Mouse (Mus musculus) forebrain, embryonic 14.5 days (tissue): ENCODE measurements around the gene Ino80. TPM values are rescaled to one million over a fixed set of nuclear protein-coding genes. Genes with fewer than 3 reads are reported as not detected.

ENCODE experiments used
- ATAC-seq: fragments of 200-750 bp; cut with Nextera tagmentation; 2 replicates; pipeline ENCODE4 v1.8.0; 2017; ENCODE audit warnings: mild to moderate bottlenecking, moderate library complexity
- DNase-seq: peaks from one replicate; pipeline ENCODE4 v3.0.0-alpha.2; 2015; ENCODE audit warnings: low spot score
- H3K27ac ChIP-seq: fragments of 300-500 bp; sonication (generic); 2 replicates; pipeline ENCODE4 v1.5.1; 2014; ENCODE audit warnings: low read depth, mild to moderate bottlenecking, control low read depth, low read length, moderate library complexity
- H3K27me3 ChIP-seq: fragments of 300-500 bp; sonication (generic); replicated peaks from 2 replicates; pipeline ENCODE4 v1.6.1; 2014; ENCODE audit warnings: low read length, control low read depth, mixed read lengths; ENCODE audit not compliant: control insufficient read depth, insufficient read depth
- H3K36me3 ChIP-seq: fragments of 300-500 bp; sonication (generic); 2 replicates; pipeline ENCODE4 v1.6.1; 2014; ENCODE audit warnings: low read length, control low read depth; ENCODE audit not compliant: control insufficient read depth, insufficient read depth
- H3K4me1 ChIP-seq: fragments of 300-500 bp; sonication (generic); 2 replicates; pipeline ENCODE4 v1.6.1; 2014; ENCODE audit warnings: antibody characterized with exemption, low read length, control low read depth; ENCODE audit not compliant: control insufficient read depth, insufficient read depth
- H3K4me2 ChIP-seq: fragments of 300-500 bp; sonication (generic); 2 replicates; pipeline ENCODE4 v1.6.1; 2014; ENCODE audit warnings: mild to moderate bottlenecking, control low read depth, low read length
- H3K4me3 ChIP-seq: fragments of 300-500 bp; sonication (generic); 2 replicates; pipeline ENCODE4 v1.5.1; 2014; ENCODE audit warnings: low read depth, low read length, control low read depth
- H3K9ac ChIP-seq: fragments of 300-500 bp; sonication (generic); 2 replicates; pipeline ENCODE4 v1.6.1; 2014; ENCODE audit warnings: mild to moderate bottlenecking, low read length, control low read depth, moderate library complexity
- H3K9me3 ChIP-seq: fragments of 300-500 bp; sonication (generic); replicated peaks from 2 replicates; pipeline ENCODE4 v1.6.1; 2016; ENCODE audit warnings: low read length, control low read depth, mixed read lengths; ENCODE audit not compliant: control insufficient read depth
- WGBS: fragments of 180-500 bp; shearing (Covaris S2); extraction: QIAGEN DNeasy Blood & Tissue Kit; methylation state at CpG from one replicate; pipeline ENCODE4 v1.1.7; 2014; 5-methylcytosine and 5-hydroxymethylcytosine counted together
- polyA plus RNA-seq: library from polyadenylated mRNA; unstranded; fragments of >200 nt; fragmentation: Nextera tagmentation; extraction: Ambion mirVana; gene quantifications from 2 replicates; pipeline ENCODE4 v1.2.1, GENCODE M21; 2014

The Ino80 gene
- polyA plus RNA-seq, 1 experiment from 2014 or later = 4.3 TPM

DNA sequence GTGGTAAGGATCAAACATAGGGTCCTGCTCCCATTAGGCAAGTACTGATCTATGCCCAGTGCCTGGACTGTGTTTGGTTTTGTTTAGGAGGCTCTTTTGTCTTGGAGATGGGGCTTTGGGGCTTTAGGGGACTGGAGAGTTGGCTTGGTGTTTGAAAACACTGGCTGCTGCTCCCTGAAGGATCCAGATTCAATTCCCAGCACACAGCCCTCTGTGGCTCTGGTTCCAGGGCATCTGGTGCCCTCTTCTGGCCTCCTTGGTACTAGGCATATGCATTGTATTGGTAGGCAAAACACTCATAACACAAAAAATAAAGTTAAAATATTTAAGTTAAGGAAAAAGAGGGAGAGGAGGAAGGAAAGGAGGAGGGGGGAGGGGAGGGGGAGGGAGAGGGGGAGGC lies 29.6 kb upstream of the Ino80 start:
- Histone ChIP-seq H3K4me3 (no peak overlapping the region), H3K27me3 (no peaks in the 10 kb centered on the region), H3K4me2 (no peak overlapping the region), H3K36me3 (no peaks in the 10 kb centered on the region), H3K9me3 (no peaks in the 10 kb centered on the region), H3K27ac (no peak overlapping the region), H3K9ac (no peak overlapping the region), H3K4me1 (no peaks in the 10 kb centered on the region)
- no peak for ATAC-seq
- no peak for DNase-seq

- Histone ChIP-seq H3K27me3 (no peaks in the 10 kb centered on the region), H3K4me2 (no peak overlapping the region), H3K4me3 (no peak overlapping the region), H3K27ac (no peak overlapping the region), H3K4me1 (no peaks in the 10 kb centered on the region), H3K9ac (no peak overlapping the region), H3K36me3 (no peaks in the 10 kb centered on the region), H3K9me3 (no peaks in the 10 kb centered on the region)
- DNase-seq (no peak), ATAC-seq (no peak)
- 83% methylated on average over 2 of the region's 2 CpGs for whole genome bisulfite sequencing
Measured at GRCm38 (mm10) chr2:119500965-119501652, 23.6 kb upstream of the Ino80 start.

- Histone ChIP-seq H3K27me3 (no peaks in the 10 kb centered on the region), H3K36me3 (no peaks in the 10 kb centered on the region), H3K4me1 (no peaks in the 10 kb centered on the region), H3K4me2 (no peak overlapping the region), H3K9ac (no peak overlapping the region), H3K27ac (no peak overlapping the region), H3K4me3 (no peak overlapping the region), H3K9me3 (no peaks in the 10 kb centered on the region)
- no peak for ATAC-seq
- WGBS = 88% methylated on average over 2 of the region's 2 CpGs
- DNase-seq = no peak
Measured at GRCm38 (mm10) chr2:119498859-119499258, 21.4 kb upstream of the Ino80 start.

GRCm38 (mm10) chr2:119496082-119496481 lies 18.6 kb upstream of the Ino80 start:
- Histone ChIP-seq H3K36me3 (no peaks in the 10 kb centered on the region), H3K4me2 (no peak overlapping the region), H3K27me3 (no peaks in the 10 kb centered on the region), H3K27ac (no peak overlapping the region), H3K4me3 (no peak overlapping the region), H3K9ac (no peak overlapping the region), H3K9me3 (no peaks in the 10 kb centered on the region), H3K4me1 (no peaks in the 10 kb centered on the region)
- DNase-seq (no peak), ATAC-seq (no peak)
- WGBS = 93% methylated on average over 2 of the region's 2 CpGs

DNA sequence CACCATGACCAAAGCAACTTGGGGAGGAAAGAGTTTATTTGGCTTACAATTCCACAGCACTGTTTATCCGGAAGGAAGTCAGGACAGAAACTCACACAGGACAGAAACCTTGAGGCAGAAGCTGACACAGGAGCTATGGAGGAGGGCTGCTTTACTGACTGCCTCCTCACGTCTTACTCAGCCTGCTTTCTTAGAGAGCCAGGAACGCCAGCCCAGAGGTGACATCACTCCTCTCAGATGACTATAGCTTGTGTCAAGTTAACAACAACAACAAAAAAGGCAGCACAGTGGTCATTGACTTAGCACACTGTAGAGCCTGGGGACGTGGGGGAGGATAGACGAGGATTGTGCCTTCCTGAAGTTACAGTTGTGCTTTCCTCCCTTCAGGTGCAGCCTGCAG lies 14.5 kb upstream of the Ino80 start:
- H3K4me3 ChIP-seq = no peak overlapping the region
- no peaks in the 10 kb centered on the region for H3K36me3 ChIP-seq
- no peaks in the 10 kb centered on the region for H3K9me3 ChIP-seq
- H3K27ac ChIP-seq = no peak overlapping the region
- no peak overlapping the region for H3K9ac ChIP-seq
- DNase-seq (no peak), ATAC-seq (no peak)
- no peaks in the 10 kb centered on the region for H3K27me3 ChIP-seq
- 65% methylated on average over 5 of the region's 5 CpGs for WGBS
- no peak overlapping the region for H3K4me2 ChIP-seq
- H3K4me1 ChIP-seq = no peaks in the 10 kb centered on the region

GRCm38 (mm10) chr2:119486488-119486887 lies 9.0 kb upstream of the Ino80 start:
- H3K4me1 ChIP-seq = no peaks in the 10 kb centered on the region
- no peak for DNase-seq
- no peak overlapping the region for H3K4me2 ChIP-seq
- no peak for ATAC-seq
- WGBS = 3% methylated on average over 4 of the region's 4 CpGs
- no peaks in the 10 kb centered on the region for H3K36me3 ChIP-seq
- H3K9me3 ChIP-seq = no peaks in the 10 kb centered on the region
- H3K9ac ChIP-seq = no peak overlapping the region
- H3K27ac ChIP-seq = no peak overlapping the region
- no peaks in the 10 kb centered on the region for H3K27me3 ChIP-seq
- H3K4me3 ChIP-seq = no peak overlapping the region

DNA sequence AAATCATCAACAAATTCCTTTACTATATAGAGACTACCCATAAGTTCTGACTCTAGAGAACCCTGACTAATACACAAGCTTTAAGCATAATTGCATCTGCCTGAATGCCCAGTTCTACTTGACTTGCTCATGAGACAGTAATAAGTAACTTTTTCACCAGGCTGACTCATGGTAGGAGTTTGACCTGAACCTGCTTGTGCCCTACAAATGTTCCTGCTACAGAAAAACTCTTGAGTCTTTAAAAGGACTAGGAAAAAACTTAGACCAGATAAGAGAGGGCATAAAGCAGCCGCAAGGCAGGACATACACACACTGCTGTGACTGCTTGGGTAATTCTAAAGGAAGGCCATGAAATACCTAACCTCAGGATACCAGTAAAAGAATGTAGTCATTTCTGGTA lies 4.8 kb upstream of the Ino80 start:
- Histone ChIP-seq H3K9me3 (no peaks in the 10 kb centered on the region), H3K4me3 (no peak overlapping the region), H3K9ac (no peak overlapping the region), H3K27me3 (no peaks in the 10 kb centered on the region), H3K4me2 (no peak overlapping the region), H3K36me3 (no peaks in the 10 kb centered on the region), H3K4me1 (peaks cover 5% of the 10 kb centered on the region; the same call in 1 of the 2 replicates), H3K27ac (no peak overlapping the region)
- 88% methylated on average over 1 of the region's 1 CpGs for WGBS
- ATAC-seq (no peak), DNase-seq (no peak)

- peak overlapping the region; percentile 96 for H3K27ac ChIP-seq
Measured at GRCm38 (mm10) chr2:119478397-119478749, 886 bp upstream of the Ino80 start.

DNA sequence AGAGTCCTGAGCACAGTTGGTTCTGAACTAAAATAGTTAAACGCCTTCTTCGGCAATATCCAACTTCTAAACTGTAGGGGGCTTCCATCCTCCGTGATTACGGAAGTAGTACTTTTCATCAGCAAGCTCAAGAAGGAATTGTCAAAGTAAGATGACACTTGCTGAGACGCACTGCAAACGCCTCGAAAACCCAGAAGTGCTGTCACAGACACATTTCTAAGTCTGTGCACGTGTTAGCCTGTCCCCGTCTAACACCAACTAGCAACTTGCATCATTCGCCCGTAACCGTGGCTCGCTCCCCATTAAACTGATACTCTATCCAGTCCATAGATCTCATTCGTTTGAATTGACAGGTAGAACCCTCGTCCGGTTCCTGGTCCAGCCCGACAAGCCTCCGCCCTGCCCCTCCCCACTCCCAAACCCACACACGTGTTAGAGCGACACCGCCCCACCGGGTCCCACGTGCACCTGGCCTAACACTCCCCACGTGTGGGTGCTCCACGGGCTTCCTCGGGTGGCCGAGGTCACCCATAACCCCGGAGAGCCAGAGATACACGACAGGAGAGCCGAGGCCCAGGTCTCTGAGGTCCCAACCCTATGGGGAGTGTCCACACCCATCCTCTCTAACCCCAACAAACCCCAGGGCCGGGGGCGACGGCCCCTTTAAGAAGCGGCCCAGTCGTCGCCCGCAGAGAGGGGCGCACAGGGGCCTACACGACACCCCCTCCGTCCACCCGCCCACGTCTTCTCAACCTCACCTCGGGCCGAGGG lies 681 bp downstream of the Ino80 start:
- Histone ChIP-seq H3K4me3 (peak overlapping the region; percentile 84), H3K4me1 (peaks cover 11% of the 10 kb centered on the region; the same call in 1 of the 2 replicates), H3K27me3 (no peaks in the 10 kb centered on the region), H3K9ac (peak overlapping the region; percentile 92), H3K36me3 (no peaks in the 10 kb centered on the region), H3K27ac (peak overlapping the region; percentile 96), H3K4me2 (peak overlapping the region; percentile 78), H3K9me3 (no peaks in the 10 kb centered on the region)
- DNase-seq (peak; percentile 68), ATAC-seq (peak; percentile 72)
- WGBS = 1% methylated on average over 43 of the region's 44 CpGs

More at GRCm38 (mm10) chr2:119478397-119478749, 886 bp upstream of the Ino80 start:
- H3K9ac ChIP-seq = peak overlapping the region; percentile 92
- peak overlapping the region; percentile 84 for H3K4me3 ChIP-seq
- peaks cover 11% of the 10 kb centered on the region; the same call in 1 of the 2 replicates for H3K4me1 ChIP-seq
- no peaks in the 10 kb centered on the region for H3K36me3 ChIP-seq
- WGBS = 12% methylated on average over 9 of the region's 9 CpGs
- DNase-seq (peak; percentile 30), ATAC-seq (no peak; the same call in 1 of the 2 replicates)
- H3K9me3 ChIP-seq = no peaks in the 10 kb centered on the region
- H3K4me2 ChIP-seq = peak overlapping the region; percentile 63
- no peaks in the 10 kb centered on the region for H3K27me3 ChIP-seq
